Mouse (Mus musculus) heart, postnatal 10 days (tissue): ENCODE results near the gene Uimc1. TPM values are rescaled to one million over a fixed set of nuclear protein-coding genes. Genes with fewer than 3 reads are reported as not detected.
A peak's percentile ranks its signal among the peaks of the same experiment; 100 is the strongest.

Experiments
- DNase-seq, 2 experiments: peaks; one replicate each; pipeline ENCODE4 v3.0.0; 2021
- intact Hi-C: fragments of 180-260 bp; cut with DNase I; formaldehyde crosslinking; loops from one replicate; pipeline ENCODE4 v1.15.1; 2025
- total RNA-seq, 2 experiments: library from RNA; stranded (reverse); gene quantifications; 2 replicates each; pipeline ENCODE4 v1.2.3; 2021

The Uimc1 gene
- total RNA-seq, 2 experiments from 2014 or later: 22.4 to 22.6 TPM

DNA sequence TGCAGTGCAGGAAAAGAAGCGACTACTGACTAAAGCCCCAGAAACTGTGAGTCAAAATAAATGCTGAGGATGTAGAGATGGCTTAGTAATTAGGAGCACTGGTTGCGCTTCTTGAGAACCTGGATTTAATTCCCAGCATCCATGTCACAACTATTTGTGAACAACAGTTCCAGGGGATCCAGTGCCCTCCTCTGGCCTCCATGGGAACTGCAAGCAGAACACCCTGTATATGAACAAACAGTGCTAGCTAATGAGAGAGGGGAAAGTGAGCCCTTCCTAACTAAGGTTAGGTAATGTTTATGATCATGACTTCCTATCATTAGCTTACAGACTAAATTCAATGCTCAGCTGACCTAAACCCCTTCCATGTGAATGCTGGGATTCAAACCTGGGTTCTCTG is 42.1 kb downstream of the Uimc1 start:
- intact Hi-C loops: loop anchor here (5.0 kb wide), 1 partner anchor 261 kb away; no protein-coding TSS in a partner anchor
- DNase-seq: peak in 1 of 2 experiments; percentile 14

DNA sequence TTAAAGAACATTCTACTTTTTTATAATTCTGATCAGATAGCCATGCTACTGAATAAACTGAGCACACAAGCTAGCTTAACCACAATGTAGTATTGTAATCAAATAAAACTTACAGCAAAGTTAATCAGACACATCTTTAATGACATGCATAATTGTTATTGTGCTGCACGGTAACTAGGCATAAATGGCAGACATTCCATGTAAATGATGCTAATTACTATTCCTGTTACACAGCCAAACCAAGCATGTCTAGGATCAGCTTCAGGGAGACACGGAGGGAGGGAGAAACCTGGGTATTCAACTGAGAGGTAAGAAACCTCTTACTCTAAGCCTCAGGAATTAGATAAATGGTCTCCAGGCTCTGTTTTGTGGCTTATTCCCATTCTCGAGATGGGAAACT is 52.4 kb downstream of the Uimc1 start:
- intact Hi-C loops: no loop called here

DNA sequence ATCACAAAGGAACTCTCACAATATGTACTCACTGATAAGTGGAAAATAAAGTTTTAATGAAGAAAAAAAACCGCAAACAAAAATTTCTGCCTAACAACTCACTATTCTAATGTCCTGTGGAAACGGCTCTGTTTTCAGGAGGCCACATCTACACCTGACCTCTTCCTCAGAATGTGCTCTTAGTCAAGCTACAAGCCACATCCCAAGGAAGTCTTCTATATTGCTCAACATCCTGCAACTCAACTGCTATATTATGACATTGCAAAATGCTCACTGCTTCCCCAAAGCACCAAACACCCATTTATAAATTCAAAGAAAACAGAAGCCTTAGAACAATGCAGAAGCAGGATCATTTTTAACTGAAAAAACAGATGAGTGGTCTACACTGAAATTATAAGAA is 60.1 kb downstream of the Uimc1 start:
- intact Hi-C loops: no loop called here
- DNase-seq: no peak

More for the DNA sequence above, 52.4 kb downstream of the Uimc1 start:
- no peak for DNase-seq

DNA sequence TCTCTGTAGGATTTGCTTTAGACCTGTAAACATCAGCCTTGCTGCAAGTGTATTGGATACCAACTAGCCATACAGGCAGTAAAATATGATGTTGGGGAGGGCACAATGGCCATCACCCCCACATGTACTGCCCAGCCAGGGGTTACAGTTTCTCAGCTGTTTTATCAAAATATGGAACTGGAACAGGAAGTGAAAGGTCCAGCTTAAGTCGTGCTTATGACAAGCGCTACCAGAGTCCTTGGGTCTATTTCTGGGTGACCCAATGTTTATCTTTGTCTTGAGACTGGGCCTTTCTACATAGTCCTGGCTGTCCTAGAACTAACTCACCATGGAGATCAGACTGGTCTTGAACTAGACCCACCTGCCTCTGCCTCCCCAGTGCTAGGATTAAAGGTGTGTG is 75.9 kb downstream of the Uimc1 start:
- intact Hi-C loops: no loop called here
- no peak for DNase-seq

DNA sequence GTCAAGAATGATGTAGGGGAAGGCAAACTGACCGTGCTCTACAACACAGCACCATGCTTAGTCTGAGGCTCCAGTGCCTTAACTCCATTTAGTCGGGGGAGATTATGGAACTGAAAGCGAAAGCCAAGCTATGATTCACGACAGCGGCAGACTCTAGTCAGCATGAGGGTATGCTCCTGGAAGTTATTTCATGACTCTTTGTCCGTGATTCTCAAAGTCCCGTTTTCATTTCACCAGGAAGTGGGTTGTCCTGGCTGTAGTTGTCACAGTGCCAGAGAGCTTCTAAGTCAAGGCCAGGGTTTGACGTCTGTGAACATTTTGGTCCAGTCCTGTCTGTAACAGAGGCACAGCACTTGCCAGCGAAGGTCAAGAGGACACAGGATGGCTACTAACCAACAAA is 77.4 kb downstream of the Uimc1 start:
- DNase-seq: peak; percentile 18 to 21
- intact Hi-C loops: no loop called here

DNA sequence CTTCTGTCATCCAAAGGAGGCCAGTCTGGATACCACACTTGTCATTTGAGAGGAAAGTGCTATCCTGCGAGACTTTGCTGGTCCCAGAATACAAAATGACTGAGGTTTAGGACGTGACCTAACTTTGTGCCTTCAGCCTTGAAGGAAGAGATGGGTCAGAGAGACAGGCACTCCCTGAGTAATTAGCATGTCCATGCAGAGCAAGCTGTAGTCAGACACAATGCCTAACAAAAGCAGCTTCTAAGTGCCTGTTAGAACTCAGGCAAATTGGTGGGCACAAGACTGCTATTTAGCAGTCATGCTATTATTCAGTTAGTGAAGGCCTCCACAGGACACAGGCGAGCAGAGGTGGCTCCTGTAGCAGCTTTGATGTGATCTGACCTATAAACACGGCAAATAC is 77.8 kb downstream of the Uimc1 start:
- DNase-seq: no peak

DNA sequence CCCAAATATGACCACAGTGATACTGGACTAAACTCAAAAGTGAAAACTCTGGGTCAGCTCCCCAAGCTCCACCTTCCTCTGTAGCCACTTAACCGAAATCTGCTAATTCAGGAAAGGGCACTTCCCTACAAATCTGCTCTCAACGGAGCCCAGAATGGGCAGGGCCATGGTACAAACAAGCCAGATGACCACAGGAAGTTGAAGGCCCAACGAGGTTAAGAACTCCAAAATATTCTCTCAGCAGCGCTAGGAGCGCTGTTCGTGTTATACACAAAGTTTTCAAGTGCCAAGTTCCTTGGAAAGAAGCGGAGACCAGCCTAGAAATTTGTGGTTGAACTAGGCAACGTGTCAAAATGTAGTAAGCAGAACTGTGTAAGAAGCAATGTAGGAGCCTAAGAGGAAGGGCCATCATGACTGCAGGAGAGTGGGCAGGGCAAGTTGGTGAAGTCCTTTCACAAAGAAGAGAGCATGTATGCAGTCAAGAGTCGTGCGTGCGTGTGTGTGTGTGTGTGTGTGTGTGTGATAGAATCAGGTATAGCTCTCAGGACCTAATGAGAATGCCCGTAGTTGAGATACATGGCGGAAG is 78.8 kb downstream of the Uimc1 start, which contains the start of gene Hk3:
Gene Hk3, minus strand, starts transcription at position 192 of the 586 bp plus-strand sequence.
- peak in 1 of 2 experiments; percentile 10 for DNase-seq
- intact Hi-C loops: no loop called here

More for the DNA sequence above, 77.8 kb downstream of the Uimc1 start:
- intact Hi-C loops: no loop called here

DNA sequence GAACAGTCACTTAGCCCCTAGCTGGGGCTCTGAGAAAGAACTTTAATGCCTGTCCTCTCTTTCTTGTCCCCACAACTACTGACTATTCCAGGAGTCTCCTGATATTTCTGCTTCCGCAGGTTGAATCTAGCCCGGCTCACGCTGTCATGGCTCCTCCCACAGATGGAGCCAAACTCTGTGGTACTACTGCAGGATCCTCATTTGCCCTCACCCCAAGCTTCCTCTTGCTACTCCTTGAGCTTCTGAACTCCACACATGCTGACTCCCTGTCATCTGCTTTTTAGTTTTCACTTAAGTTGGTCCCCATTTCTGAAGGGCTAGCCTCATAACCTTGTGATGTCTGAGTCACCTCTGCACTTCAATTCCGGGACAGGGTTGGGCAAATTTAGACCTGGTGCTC is 80.0 kb downstream of the Uimc1 start:
- intact Hi-C loops: no loop called here
- DNase-seq: no peak

DNA sequence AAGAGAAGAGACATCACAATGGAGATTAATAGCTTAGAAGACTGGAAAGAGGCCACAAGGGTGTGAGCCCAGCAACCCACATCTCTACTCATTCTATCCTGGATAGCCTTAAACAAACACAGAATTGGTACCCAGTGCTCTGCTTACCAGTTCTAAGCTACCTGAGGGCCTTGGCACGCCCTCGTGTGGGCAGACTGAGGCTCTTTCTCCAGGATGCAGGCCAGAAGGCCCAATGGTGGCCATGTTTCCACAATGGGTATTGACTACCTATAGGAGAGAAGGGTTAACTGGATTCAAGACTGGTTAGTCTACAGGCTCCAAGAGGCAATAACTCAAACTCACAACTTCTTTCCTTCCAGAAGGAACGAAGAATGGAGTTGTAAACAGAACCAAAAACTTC is 80.9 kb downstream of the Uimc1 start:
- intact Hi-C loops: no loop called here
- no peak for DNase-seq

DNA sequence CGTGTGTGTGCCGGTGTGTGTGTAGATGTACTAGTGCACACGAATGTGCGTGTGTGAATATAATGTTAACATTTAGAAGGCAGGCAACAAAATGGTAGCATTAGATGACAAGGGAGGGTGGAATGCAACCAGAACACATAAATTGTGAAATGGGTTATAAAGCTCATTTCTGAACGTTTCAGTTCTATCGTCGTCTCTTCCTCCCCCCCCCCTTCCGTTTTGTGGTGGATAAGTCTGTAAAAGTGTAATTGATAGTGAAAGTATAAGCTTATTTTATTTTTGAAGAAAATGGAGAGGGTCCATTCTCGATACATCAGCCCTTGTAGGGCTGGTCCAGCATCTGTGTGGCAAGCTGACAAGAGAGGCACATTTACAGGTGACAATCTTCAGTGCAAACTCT is 81.4 kb downstream of the Uimc1 start:
- intact Hi-C loops: no loop called here
- no peak for DNase-seq

DNA sequence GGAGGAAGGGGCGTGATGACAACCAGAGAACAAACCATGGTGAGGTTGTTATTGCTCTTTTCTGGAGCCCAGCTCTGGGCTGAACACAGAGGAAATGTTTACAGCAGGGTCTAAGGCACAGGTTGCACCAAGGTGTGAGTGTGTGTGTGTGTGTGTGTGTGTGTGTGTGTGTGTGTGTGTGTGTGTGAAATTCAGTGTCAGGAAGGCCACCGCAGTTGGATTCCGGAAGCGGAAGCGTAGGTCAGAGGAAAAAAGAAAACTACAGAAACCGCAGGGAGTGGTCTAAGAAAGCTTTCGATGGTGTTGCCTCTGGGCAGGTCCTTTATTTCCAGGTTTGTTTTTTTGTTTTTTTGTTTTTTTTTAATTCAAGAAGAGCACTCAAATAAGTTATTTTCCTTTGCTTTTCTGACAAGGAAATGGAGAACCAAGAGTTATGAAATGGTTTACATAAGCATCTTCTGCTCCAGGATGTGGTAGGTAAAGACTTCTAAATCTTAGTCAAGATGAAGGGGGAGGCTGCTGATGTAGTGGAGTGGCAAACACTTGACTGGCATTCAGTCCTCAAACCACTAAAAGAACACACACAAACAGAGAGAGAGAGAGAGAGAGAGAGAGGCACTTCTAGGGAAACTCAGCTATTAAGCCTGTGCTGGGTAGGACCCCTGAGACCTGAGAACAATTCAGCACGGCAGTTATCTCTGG is 82.1 kb downstream of the Uimc1 start:
- no peak for DNase-seq
- intact Hi-C loops: no loop called here

DNA sequence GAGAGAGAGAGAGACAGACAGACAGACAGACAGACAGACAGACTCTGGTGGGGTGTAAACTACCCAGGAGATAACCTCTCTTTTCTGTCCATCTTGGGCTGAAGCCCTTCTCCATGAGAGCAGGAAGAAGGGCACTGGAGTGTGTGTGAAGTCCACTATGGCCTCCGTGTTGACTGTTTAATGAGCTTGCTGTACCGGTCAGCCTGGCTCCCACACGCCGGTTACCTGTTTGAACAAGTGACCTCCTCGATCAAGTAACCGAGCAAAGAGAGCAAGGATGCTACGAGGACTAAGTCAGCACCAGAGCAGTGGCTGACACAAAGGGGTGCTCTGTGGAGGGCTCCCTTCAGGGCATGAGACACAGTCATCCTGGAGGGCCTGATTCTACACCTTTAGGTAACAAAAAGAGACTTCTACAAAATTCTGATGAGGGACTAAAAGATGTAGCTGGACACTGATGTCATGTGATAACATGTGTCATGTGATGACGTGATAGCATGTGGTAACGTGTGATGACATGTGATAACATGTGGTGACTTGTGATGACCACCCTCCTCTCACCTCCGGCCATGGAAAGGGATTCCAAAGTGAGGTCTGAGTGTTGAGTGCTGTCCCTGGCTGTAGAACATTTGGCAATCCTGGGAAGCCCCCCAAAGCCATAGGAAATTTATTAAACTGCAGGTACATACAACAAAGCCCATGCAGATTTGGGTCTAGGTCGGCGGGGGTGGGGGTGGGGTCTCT is 82.8 kb downstream of the Uimc1 start:
- intact Hi-C loops: no loop called here
- no peak for DNase-seq

DNA sequence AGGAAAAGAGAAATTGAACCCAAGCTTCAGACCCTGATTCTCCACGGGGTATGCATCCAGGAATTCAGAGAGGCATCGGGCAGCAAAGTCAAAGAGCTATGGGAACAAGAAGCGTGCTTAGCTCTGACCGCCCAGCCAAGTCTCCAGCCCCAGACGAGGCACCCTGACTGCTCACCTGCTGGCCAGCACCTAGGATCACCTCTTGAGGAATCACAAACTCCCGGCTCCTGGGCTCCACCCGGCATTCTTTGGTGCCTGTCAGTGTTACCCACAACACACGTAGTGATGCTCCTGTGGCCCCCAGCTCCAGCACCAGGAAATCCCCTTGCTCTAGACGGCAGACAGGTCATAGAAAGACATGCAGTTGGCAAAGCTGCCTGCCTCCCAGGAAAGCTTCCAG is 85.6 kb downstream of the Uimc1 start:
- intact Hi-C loops: no loop called here

DNA sequence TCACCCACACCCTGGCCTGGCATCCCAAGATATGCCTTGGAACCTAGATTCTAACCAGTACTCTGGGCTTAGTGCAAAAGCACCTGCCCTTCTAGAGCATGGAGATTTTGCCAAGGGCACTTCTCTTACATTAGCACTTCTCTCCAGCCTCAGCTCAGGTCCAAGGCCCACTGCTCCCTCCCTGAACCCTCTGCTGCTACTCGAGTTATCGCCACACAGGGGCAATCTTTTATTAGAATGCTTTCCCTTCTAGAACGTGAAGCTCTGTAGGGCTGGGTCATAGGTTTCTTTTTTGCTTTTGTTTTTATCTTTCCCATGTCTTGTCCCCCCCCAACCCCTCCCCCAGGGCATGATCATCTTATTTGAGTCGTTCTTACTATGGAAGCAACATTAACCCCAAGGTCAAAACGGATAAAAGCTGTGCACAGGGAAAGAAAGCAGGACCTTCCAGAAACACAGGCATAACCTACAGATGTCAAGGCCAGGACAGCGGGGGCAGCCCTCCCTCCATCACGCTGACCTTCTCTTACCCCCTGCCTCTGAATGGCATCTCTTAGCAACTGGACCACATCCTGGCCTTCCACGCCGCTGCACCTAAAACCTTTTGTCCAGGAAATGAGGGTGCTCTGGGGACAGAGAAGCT is 86.3 kb downstream of the Uimc1 start:
- intact Hi-C loops: no loop called here
- DNase-seq: no peak

More for the DNA sequence above, 85.6 kb downstream of the Uimc1 start:
- DNase-seq: no peak

DNA sequence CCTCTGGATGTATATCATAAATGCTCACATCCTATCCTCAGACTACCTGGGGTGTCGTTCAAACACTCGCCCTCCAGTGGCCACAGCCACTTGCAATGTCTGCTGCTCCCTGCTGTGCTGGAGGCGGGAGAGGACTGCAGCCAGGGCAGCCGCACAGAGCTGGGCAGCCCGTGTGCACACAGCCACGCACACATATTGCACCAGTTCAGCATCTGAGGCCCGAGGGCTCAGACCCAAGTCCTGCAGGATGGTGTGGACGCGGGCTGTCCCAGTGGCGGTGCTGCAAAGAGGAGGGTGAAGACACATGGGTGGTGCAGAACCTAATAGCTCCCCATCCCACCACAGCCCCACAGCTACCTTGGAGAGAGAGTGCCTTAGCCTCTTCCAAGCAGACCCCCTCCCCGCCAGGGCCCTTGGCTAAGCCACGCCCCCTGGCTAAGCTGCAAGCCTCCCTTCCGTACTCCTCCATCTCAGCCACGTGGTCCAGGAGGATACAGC is 88.1 kb downstream of the Uimc1 start:
- intact Hi-C loops: no loop called here
- no peak for DNase-seq

DNA sequence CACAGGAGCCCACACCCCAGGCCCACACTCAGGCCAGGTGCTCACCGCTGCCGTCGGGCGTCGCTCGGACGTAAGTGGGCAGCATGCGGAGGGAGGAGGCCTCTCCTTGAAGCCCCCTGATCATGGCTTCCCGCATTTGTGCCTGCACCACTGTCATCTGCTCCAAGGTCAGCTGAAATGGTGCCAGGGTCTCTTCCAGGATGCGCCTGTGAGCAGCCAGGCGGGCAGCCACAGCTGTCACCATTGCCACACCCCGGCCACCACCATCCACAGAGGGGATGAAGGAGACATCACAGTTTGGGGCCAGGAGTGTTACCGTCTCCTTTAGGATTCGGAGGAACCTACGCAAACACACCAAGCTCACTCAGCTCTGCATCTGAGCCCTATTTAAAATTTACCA is 89.0 kb downstream of the Uimc1 start:
- intact Hi-C loops: no loop called here
- no peak for DNase-seq

DNA sequence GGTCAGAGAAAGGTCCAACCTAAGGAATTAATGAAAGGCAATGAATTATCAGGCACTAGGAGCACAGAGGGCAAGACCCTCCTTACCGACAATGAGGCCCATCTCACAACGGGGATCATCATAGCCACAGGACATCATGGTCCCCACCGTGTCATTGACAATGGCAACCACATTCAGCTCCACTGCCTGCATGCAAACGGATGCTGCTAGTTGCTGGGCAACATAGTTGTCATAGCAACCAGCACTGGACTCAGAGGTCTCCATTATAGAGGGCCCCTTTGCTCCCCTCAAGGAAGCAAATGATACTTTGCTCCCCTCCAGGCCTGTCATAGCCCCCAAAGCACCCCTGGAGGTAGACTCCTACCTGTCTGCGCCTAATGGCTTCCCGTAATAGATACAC is 91.5 kb downstream of the Uimc1 start:
- intact Hi-C loops: no loop called here
- DNase-seq: no peak

DNA sequence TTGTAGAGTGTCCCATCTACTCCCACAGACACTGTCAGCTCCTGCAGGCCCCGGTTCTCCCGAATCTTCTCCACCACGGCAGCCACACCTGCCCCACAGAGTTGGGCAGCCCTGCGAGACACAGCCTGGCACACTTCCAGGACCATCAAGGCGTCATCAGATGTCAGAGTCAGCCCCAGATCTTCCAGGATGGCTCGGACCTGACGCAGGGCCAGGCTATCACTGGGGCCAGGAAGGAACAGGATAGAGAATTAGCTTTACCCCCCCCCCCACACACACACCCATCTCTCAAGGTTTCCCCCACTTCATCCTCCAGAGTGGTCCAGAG is 93.7 kb downstream of the Uimc1 start:
- intact Hi-C loops: no loop called here
- DNase-seq: no peak

DNA sequence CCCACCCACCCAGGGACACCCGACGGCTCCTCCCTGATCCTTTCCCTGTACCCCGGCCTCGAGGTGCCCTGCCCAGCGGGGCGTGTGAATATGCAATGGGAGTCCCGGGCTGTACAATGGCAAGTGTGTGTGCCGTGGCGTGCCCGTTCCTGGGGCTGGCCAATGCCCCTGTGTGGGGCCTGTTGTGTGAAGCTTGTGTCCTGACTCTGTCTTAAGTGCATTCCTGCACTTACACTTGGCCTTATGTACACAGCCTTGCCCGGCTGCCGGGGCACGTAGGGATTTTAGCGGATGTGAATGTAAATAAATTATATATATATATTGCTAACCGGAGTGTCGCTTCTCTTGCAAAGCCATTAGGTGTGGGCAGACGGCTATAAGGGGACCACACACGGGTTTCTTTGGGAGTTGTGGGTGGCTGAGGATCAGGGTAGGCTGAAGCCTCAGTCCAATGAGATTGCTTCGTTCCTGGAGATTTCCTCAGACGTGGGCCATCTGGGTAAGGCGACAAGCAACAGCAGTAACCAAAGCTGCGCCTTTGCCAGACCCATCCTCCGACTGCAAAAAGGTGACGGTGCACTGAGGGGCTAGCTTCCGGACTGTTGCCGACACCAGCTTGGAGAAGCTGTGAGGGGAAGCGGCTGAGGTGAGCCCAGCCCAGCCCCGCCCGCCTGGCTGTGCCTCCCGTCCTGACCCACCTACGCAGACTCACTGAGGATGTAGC is 94.2 kb downstream of the Uimc1 start:
- no peak for DNase-seq
- intact Hi-C loops: no loop called here

DNA sequence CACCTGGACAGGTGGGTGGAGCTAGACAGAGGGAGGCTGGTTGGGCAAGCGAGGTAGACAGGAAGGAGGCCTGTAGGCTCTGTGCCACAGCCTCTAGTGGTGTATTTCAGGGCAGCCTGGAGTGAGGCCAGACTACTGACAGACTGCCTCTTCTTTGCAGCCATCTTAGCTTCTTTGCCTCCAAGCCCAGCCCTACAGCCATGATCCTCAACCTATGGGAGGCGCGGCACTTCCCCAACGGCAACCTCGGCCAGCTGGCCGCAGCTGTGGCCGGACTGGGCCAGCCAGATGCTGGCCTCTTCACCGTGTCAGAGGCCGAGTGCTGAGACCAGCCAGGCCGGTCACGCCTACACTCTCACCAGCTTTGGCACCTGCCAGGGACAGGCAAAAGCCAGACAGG is 95.5 kb downstream of the Uimc1 start:
- intact Hi-C loops: no loop called here
- DNase-seq: peak; percentile 31 to 42

DNA sequence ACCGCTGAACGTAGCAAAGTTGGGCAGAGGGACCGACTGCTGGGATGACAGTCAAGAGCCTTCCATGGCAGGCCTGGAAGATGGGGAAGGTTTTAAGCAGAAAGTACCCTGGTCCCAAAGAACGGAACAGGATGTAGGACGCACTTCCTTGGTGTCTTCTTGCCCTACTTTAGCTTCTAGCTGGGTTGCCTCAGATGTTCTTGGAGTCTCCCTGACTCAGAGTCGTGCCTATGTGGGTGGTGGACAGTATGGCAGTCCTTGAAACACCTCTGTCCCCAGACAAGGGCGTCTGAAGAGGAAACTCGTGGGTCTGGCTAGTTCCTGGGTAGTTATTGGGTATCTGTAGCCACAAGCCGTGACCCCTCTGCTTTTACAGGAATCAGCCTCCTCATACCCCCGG is 98.0 kb downstream of the Uimc1 start:
- no peak for DNase-seq
- intact Hi-C loops: no loop called here
